Mouse (Mus musculus): ENCODE measurements around the gene Pacs1.

Gene Pacs1

DNA sequence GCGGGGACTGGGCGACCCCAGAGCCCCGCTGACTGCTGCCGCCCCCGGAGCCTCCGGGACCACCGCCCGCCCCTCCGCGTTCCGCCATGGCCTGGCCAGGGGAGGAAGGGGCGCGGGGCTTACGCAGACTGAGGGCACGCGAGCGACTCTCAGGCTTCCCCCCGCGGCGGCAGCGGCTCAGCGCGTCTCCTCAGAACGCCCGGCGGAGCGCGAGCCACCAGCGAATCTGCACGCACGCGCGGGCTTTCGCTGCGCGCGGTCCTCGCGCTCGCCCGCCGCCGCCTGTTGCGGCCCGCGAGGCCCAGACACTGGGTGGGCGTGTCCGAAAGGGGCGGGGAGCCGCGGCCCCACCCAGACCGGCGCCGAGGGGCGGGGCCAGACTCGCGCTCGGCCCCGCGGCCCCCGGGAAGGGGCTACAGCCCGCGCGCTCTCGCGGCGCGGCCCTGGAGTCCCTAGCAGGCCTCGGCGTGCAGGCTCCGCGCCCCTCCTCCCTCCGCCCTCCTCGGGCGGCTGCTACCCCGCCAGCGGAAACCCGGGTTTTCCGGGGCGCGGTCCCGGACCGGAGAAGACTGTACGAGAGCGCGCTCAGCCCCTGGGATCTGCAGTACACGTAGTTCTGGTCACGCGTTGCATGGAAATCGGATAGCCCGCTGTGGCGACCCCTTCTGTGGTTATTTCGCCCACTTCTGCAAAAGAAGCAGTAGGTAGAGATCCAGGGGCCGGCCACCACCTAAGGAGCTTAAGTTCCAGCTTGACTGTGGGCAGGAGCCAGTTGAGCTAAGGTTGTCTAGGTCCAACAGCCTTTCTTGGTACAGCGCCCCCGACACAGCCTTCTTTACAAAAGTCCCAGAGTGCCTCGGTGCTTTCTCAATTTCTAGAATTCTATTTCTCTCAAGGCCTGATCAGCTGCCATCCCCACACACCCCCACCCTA, at the start of gene Pacs1:
Gene Pacs1 (minus strand): TSS at position 319 of the 933 bp plus-strand sequence.
- peak; percentile 94 for DNase-seq

DNA sequence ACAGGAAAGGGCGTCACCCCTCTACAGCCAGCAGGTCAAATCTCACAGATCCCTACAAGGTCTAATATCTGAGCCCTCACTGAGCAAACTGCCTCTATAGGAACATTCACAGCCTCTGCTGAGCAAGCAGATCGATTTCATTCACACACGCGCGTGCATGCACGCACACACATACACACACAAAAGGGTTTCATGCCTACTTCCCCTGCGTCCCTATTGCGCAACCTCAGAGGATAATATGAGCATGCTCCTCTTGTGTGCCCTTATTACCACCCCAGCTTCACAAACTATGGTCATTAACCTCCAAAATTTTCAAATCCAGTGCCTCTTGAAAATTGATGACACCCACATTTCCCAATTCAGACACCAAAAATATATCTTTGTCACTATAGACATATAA, 40.3 kb upstream of the Pacs1 start:
- DNase-seq: no peak

DNA sequence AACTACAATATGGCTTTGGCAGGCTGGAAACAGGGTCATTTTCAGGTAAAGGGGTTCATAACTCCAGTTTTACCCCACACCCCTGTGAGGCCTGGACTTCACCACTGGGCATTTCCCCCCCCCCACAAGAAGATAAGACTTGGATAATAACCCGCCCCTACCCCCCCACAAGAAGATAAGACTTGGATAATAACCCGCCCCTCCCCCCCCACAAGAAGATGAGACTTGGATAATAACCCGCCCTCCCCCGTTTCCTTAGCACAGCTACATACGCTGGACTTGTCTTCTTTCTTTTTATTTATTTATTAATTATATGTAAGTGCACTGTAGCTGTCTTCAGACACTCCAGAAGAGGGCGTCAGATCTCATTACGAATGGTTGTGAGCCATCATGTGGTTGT, 36.1 kb upstream of the Pacs1 start:
- DNase-seq: no peak

DNA sequence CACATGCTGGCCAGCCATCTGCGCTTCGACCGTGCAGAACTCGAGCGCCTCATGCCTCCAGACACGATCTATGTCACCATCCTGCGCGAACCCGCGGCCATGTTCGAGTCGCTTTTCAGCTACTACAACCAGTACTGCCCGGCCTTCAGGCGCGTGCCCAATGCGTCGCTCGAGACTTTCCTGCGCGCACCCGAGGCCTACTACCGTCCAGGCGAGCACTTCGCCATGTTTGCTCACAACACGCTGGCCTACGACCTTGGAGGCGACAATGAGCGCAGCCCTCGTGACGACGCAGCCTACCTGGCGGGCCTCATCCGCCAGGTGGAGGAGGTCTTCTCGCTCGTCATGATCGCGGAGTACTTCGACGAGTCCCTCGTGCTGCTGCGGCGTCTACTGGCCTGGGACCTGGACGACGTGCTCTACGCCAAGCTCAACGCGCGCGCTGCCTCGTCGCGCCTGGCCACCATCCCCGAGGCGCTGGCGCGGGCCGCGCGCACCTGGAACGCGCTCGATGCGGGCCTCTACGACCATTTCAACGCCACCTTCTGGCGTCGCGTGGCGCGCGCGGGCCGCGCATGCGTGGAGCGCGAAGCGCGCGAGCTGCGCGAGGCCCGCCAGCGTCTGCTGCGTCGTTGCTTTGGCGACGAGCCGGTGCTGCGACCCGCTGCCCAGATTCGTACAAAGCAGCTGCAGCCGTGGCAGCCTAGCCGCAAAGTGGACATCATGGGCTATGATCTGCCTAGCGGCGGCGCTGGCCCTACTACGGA, 34.2 kb upstream of the Pacs1 start:
- DNase-seq: no peak

DNA sequence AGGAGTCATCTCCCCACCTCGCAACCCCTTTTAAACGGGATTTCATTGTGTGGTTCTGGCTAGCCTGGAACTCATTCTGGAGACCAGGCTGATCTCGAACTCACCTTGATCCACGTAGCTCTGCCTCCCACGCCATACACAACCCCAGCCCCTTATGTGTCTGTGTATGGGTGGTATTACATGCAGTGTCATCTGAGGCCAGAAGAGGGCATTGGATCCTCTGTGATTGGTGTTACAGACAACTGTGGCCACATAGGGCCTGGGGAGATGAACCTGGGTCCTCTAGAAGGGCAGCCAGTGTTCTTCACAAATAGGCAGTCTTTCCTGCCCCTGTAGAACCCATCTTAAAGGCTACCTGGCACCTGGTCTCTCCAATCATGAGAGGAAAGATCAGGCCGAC, 33.4 kb upstream of the Pacs1 start:
- no peak for DNase-seq

DNA sequence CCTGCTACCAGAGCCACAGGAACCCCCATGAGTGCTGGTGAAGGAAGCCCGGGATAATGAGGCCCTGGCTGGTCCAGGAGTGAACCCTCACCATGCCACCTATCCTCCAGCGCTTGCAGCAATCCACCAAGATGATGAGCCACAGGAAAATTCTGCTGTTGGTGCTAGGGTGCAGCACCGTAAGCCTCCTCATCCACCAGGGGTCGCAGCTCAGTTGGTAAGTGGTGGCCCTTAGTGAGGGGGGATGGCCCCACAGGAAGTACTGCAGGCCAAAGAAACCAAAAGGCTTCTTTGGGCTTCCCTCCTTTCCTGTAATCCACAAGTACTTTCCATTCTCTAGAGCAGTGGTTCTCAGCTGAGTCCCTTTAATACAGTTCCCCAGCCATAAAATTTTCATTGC, 29.5 kb upstream of the Pacs1 start:
- DNase-seq: peak; percentile 71

DNA sequence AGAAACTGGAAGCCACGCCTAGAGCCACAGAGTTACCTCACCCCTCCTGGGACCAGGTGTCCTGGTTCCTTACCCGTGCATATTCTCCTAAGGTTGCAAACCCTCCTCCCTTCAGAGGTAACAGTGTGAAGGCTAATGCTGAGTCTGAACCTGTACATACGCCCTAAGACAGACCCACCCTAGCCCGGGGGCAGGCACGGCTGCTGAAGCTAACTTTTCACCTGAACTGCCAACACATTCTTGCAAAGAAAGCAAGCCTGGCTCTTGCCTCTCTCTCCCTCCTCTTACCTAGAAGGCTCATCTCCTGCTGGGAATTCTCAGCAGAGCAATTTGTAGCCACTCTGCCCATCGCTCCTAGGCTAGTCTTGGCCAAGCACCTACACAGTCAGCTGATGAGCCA, 27.7 kb upstream of the Pacs1 start:
- DNase-seq: no peak

DNA sequence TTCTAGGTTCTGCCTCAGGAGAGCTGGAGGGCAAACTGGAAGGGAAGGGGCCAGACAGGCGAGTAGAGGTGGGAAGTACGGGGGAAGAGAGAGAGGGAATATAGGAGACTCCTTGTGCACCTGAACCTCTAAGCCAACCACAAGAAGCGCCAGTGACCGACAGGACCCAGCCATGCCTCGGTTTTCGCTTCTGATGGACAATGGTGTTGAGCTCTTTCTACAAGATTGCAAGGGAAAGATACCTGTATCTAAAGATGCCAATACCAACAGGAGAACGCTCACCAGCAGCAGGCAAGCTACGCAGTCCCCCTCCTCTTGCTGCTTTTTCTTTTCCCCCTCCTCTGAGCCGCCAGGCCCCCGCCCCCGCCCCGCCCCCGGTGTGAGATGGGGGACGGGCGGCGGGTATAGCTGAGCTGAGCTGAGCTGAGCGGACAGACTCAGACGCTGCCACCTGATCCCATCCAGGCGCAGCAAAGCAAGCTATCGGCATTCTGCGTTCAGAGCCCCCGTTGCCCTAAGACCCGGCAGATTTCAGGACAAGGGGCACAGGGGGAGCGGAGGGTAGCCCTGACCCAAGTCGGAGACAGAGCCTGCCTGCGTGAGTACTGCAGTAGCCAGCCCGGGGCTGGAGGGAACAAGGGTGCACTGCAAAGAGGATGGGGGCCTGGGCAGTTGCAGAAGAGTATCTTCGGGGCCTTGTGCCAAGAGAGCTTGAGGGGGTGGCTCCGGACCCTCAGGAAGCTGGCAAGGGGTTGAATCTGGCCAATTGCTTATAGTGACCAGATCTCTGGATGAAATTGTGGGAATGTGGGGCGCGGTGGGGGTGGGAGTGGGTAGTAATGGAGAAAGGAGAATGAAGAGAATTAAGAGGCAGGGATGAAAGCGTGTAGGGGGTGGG, 25.2 kb upstream of the Pacs1 start, which contains the start of gene Gal3st3:
Gene Gal3st3 (plus strand): TSS at position 429 of the 898 bp plus-strand sequence.
- DNase-seq: no peak

DNA sequence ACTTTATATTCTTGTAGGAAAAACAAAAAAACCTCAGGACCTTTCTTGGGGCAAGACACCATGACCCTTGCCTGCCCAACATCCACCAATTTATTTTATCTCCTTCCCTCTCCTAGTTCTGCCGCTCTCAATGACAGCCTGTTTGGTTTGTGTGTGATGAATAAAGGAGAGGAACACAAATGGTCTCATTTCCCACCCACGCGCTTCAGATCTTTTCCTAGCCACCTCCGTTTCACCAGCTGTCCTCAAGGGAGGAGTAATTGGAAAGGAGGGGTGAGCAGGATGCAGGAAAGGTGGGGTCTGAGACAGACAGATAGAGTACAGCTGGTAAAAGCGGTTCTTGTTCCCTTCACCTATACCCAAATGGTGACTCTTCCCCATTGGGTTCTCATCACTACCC, 23.7 kb upstream of the Pacs1 start:
- no peak for DNase-seq

DNA sequence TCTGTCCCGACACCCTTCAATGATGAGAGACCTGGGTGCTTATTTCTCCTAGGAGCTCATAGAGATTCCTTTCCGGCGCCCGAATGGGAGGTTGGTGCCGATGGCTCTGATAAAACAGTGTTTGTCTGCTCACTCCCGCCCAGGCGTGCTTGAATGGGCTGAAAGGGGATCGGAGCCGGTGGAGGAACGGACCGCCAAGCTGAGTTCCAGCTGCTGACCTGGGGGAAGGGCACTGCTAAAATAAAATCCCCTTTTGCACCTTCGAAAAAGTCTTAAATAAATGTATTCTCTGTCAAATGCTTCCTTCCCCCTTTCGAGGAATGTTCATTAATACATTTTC, 22.8 kb upstream of the Pacs1 start:
- no peak for DNase-seq

DNA sequence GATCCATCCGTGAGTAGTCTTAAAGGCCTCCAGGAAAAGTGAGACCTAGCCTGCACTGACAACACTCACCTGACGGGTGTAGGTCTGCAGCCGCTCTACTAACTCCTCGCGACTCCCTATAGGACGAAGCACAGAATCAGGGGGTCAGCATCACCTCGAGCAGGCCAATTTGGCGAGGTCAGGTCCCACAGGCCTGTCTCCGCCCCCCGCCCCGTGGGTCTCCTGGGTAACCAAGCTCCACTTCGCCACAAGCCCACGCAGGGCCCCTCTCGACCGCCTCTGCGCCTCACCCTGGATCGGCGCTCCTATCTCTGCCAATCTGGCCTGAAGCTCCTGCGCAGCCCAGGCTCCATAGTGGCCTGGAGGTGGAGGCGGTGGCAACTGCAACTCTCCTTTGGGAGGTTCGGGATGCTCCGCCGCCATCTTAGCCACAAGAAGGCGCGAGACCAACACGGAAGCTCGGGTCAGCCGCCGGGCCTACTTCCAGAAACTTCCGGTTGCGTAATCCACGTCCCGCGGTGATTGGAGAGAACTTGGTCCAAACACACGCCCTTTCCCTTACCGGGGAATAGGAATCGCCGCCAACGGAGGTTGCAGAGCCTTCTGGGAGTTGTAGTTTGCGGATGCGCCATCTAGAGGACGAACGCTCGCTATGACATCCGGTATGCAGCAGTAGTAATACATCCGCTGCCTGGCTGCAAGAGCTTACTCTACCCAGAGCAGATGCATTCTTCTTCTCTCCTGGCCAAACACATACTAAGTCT, 22.2 kb upstream of the Pacs1 start, which contains the start of gene Sf3b2:
Gene Sf3b2 (minus strand): TSS at position 484 of the 764 bp plus-strand sequence.
- peak; percentile 99 for DNase-seq

DNA sequence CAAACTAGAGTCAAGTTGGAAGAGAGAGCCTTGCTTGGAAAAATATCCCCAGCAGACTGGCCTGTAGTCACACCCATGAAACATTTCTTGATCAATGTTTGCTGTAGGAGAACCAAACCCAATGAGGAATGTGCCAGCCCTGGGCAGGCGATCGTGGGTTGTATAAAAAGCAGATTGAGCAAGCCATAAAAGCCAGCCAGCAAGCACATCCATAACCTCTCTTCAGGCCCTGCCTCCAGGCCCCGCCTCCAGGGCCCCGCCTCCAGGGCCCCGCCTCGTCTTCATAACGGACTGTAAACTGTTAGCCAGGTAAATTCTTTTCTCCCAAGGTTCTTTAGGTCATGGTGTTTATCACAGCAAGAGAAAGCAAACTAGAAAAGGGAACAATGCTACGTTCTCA, 5.5 kb upstream of the Pacs1 start:
- peak; percentile 77 for DNase-seq

DNA sequence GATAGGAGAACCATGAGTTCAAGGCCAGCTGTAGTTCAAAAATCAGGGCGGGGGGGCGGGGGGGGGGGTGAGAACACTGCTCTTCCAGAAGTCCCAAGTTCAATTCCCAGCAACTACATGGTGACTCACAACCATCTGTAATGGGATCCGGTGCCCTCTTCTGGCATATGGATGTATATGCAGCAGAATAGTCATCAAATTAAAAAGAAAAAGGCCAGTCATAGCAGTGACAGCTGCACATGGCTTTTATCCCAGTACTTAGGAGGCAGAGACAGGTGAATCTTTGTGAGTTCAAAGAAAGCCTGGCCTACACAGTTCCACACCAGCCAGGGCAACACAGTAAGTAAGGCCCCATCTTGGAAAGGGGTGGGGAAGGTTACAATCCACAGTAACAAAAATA, 4.2 kb upstream of the Pacs1 start:
- DNase-seq: peak; percentile 26

DNA sequence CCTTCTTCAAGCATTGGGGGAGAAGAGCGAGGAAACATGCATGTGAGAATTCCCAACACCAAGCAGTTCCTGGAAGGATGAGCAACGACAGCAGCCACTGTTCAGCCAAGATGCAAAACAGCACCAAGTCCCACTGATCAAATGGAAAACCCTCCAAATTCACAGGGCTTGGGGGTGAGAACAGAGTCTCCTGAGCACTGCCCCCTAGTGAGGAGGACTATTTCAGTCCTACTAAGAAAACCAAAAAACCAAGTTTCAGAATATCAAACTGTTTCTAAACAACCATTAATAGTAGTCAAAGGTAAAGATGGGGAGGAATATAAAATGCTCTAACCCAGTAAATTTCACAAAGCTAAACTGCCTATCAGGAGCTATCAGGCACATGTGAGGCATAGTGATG, 3.6 kb upstream of the Pacs1 start:
- no peak for DNase-seq

DNA sequence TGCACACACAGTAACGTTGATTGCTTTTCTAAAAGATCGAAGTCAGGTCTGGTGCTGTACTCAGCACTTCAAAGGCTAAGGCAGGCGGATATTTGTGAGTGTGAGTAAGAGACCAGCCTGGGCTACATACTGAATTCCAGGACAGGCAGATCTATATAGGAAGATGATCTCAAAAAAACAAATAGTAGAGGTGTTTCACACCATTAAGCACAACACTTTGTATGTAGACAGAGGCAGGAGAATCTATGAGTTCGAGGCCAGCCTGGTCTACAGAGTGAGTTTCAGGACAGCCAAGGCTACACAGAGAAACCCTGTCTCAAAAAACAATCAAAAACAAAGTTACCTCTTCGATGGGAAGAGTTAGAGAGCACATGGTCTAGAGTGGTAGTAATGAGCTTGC, 2.8 kb upstream of the Pacs1 start:
- DNase-seq: no peak

DNA sequence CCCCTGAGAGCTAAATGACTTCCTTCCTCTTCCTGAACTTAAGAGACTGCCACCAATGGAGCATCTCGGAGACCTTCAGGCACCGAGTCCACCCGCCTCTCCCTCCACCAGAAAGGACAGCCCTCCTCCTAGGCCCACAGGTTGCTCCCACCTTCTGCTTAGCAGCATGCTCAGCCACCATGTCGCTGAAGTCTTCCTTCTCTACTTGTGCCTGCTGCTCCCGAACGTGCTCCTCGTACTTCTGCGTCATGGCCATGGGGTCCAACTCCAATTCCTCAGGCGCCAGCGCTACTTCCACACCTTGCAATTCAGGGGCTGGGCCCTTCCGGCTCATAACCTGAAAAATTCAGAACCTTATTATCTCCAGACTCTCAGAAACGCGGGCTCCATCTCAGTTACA, 1.7 kb upstream of the Pacs1 start:
- no peak for DNase-seq

DNA sequence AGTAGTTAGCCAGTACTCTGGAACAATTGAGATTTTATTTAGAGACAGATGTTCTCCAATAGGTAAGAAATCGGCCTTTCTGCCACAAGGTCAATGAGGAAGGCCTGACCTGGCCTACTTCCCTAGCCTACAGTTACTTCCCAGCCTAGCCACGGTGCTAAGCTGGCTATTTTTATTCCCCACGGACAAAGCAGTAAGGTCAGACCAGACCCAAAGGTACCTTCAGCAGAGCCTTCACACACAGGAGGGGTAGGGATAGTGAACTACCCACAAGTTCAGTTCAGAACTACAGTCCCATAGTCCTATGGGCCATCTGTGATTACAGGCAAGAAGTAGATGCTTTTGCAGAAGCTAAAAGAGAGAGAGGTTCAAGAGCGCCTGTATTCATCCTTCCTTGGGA, 997 bp upstream of the Pacs1 start:
- DNase-seq: no peak

DNA sequence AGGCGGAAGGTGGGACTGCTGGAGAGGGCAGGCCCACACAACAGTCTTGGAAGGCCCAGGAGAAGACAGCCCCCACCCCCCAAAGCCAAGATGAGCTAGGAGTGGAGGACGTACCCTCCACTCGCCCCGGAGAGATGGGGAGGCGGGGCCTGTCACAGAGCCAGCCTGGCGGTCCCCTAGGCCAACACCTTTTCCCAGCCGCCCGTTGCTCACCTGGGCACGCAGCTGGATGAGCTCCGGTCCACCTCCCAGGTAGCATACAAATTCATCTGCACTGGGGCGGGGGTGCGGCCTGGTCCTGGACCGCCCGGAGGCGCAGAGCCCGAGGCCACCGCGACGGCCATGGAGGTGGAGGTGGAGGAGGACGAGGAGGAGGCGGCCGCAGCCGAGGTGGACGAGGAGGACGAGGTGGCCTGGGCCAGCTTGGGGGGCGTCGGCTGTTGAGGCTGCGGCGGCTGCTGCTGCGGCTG, 558 bp downstream of the Pacs1 start:
- DNase-seq: peak; percentile 42

DNA sequence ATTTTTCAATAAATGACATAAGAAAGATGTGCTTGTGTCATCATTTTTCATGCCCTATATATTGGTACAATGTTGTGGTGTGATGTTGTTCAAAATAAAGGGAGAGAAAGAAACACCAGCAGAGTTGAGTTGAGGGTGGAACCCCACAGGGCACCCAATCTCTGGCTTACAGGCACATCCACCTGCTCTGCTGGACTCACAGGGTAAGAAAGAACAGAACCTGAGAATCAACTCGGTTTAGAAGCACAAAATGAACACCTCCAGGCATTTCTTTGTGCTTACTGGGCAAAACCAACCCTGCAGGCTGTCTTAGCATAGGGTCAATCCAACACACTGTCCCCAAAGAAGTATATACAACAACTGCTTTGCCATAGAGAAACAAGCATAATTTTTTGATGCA, 1.5 kb downstream of the Pacs1 start:
- no peak for DNase-seq

DNA sequence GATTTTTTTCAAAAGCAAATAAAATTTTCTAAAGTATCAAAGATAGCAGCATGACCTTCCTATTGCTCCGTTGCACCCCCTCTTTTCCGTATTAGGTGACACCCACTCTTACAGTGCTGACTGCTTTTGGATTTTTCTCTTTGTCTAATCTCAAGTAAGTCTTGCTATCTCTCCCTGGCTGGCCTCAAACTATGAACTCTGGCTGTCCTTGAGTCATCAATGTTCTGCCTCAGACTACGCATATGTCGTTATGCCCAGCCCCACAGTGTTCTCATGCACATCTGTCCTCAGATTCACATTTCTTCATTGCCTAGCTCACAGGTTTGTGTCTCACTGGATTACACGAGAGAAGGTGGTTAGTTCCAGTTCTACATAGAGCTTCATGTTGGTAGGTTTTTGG, 3.5 kb downstream of the Pacs1 start:
- no peak for DNase-seq

DNA sequence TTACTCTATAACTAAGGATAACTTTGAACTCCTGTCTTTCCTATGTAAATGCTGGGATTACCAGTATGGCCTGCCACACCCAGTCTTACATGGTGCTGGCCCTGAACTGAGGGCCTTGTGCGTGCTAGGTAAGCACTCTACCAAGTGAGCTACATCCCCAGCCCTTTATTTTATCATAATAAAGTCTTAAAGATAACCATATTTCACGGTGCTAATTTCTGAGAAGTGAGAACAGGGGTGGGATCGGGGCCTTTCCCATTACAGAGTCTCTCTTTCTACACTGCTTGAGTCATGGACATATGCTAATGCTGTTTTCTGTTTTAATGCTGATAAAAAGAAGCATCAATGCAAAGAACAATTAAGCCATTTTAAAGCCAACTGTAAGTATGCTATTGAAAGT, 4.0 kb downstream of the Pacs1 start:
- no peak for DNase-seq

DNA sequence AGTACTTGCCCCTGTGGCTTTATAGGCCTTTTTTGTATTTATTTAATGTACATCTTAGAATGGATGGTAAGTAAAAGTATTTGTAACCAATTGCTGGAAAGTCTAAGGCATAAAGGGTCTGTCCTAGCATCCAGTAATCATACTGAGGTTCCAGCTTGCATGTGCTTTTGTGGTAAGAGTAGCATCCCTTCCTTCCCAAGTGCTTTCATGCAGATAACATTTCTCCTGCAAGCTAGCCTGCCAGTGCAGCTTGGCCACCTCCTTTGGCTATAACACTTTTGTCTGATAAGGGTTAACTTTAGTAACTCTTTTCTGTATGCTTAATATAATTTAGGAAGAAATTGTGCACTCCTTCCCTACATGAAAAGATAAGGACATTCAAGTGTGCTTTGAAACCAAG, 4.9 kb downstream of the Pacs1 start:
- no peak for DNase-seq
